Mouse (Mus musculus): ENCODE measurements at regions not wholly inside any gene's neighbourhood (a gene's known extent, or its start where the extent isn't known, plus 50 kb on each side); places are given as distances from the start of the nearest gene placed in this dataset.

GRCm38 (mm10) chr3:22025119-22025518, 51.3 kb upstream of the Tbl1xr1 start:
- TF ChIP-seq POLR2A (IDR thresholded peaks at IDR 0.05; ENCODE audit: insufficient read depth, low read depth, low read length), result no peak
- no peak for TF ChIP-seq EP300 (IDR thresholded peaks at IDR 0.05; ENCODE audit: insufficient read depth, low read depth, low read length)
- TF ChIP-seq CTCF (IDR thresholded peaks at IDR 0.05), result no peak
